Mouse (Mus musculus) olfactory bulb, adult 2 months (tissue): ENCODE results near the gene Nktr.

Source experiments
- CTCF ChIP-seq: fragments of 200-500 bp; IDR thresholded peaks from 2 replicates; pipeline ENCODE4 v1.5.1; 2012; ENCODE audit warnings: low read depth, mild to moderate bottlenecking, low read length, moderate library complexity; ENCODE audit not compliant: insufficient read depth
- POLR2A ChIP-seq: fragments of 200-500 bp; IDR thresholded peaks from 2 replicates; pipeline ENCODE4 v1.6.1; 2012; ENCODE audit warnings: mild to moderate bottlenecking, low read depth, low read length, moderate library complexity; ENCODE audit not compliant: insufficient read depth

DNA sequence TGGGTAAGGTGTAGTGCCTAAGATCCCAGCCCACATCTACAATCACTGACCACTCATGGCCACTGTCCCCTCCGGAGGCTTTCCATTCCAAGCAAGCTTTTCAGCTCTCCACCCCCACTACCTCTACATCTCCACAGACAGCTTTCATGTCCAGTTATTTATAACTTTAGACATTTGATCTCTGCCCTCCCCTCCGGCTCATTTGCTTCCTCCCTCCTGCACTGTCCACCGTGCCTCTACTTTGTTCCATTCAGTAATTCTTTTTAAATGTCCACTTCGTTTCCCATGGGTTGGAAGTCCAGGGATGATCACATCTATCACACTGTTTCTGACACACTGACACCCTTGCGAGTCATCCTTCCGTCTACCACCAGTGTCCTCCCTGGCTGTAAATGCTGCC is 11.2 kb upstream of the Nktr start:
- TF ChIP-seq POLR2A (no peak), CTCF (no peak)
